Mouse (Mus musculus) kidney, adult 18-20 months (tissue): ENCODE results near the gene Gnl1.
A peak's percentile ranks its signal among the peaks of the same experiment; 100 is the strongest.
"Not testable (repeated sequence)": the region's sequence is repeated elsewhere in the genome, so short reads cannot be mapped to it uniquely, and the experiment has no call there.

Experiments used
- DNase-seq: peaks from one replicate; pipeline ENCODE4 v3.0.0; 2021

Gene Gnl1

DNA sequence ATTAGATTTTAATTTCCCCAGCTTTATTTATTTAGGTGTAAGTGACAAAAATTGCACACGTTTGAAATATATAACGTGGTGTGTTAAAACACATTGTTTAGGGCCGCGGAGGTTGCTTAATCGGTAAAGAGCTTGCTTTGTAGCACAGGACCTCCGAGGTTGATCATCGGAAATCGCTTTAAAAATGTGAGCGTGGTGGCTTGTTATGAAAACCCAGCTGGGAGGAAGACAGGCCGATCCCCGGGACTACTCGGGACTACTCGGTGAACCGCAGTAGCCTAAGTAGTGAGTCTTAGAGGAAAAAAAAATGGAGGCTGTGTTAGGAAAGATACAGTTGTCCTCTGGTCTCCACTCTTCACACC lies 15.2 kb downstream of the Gnl1 start:
- no peak for DNase-seq

GRCm38 (mm10) chr17:35996949-35997348 lies 17.3 kb downstream of the Gnl1 start:
- DNase-seq: peak; percentile 97

- DNase-seq: no peak
Measured at GRCm38 (mm10) chr17:35997713-35998510, 18.3 kb downstream of the Gnl1 start.

- DNase-seq: no peak
Measured at GRCm38 (mm10) chr17:35998545-35999305, 19.1 kb downstream of the Gnl1 start.

GRCm38 (mm10) chr17:35999356-35999755 lies 19.7 kb downstream of the Gnl1 start:
- no peak for DNase-seq

DNA sequence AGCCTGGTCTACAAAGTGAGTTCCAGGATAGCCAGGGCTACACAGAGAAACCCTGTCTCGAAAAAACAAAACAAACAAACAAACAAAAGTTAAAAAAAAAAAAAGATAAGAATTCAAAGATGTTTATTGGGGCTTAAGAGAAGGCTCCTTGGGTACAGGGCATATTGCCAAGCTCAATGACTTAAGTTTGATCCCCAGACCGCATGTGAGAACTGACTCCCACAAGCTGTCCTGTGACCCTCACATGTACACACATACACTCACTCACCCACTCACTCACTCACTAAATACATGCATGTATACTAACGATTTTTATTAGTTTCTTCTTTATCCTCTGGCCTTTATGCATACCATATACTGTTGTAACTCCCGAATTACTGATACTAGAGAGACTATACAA lies 20.7 kb downstream of the Gnl1 start:
- no peak for DNase-seq

- DNase-seq: no peak
Measured at GRCm38 (mm10) chr17:36001121-36001897, 21.7 kb downstream of the Gnl1 start.

- no peak for DNase-seq
Measured at GRCm38 (mm10) chr17:36001966-36002365, 22.3 kb downstream of the Gnl1 start.

GRCm38 (mm10) chr17:36003331-36003730 lies 23.7 kb downstream of the Gnl1 start:
- no peak for DNase-seq

GRCm38 (mm10) chr17:36004409-36004808 lies 24.8 kb downstream of the Gnl1 start:
- DNase-seq: not testable (repeated sequence)

DNA sequence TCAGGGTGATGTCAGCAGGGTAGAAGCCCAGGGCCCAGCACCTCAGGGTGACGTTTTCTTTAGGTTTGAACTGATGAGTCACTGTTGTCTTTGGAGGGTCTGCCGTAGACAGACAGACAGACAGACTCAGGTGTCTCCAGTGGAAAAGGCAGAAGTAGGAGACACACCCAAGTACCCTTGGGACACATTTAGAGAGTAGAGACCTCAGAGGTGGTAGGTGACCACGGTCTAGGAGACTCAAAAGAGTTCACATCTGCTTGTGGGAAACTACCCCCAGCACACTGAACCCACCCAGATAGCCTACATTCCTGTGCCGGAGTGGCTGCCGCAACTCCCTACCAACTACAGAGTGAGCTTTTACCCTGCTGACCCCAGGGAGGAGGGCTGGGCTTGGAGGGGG lies 35.3 kb downstream of the Gnl1 start:
- no peak for DNase-seq

GRCm38 (mm10) chr17:36017046-36017445 lies 37.4 kb downstream of the Gnl1 start:
- no peak for DNase-seq

DNA sequence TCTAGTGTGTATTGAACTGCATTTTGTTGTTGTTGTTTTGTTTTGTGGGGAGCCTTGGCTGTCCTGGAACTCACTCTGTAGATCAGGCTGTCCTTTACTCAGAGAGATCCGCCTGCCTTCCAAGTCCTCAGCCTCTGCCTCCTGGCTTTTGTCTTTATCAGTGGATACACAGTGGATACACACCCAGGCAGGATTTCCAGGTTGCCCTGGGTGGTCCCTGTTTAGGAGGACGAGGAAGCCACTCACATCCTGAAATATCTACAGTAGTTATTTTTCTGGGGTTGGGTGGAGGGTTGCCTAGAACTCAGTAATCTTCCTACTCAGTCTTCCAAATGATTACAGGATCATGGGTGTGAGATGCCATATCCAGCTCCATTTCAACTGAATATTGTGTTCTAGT lies 39.3 kb downstream of the Gnl1 start:
- no peak for DNase-seq

- DNase-seq: no peak
Measured at GRCm38 (mm10) chr17:36019519-36019918, 39.9 kb downstream of the Gnl1 start.

DNA sequence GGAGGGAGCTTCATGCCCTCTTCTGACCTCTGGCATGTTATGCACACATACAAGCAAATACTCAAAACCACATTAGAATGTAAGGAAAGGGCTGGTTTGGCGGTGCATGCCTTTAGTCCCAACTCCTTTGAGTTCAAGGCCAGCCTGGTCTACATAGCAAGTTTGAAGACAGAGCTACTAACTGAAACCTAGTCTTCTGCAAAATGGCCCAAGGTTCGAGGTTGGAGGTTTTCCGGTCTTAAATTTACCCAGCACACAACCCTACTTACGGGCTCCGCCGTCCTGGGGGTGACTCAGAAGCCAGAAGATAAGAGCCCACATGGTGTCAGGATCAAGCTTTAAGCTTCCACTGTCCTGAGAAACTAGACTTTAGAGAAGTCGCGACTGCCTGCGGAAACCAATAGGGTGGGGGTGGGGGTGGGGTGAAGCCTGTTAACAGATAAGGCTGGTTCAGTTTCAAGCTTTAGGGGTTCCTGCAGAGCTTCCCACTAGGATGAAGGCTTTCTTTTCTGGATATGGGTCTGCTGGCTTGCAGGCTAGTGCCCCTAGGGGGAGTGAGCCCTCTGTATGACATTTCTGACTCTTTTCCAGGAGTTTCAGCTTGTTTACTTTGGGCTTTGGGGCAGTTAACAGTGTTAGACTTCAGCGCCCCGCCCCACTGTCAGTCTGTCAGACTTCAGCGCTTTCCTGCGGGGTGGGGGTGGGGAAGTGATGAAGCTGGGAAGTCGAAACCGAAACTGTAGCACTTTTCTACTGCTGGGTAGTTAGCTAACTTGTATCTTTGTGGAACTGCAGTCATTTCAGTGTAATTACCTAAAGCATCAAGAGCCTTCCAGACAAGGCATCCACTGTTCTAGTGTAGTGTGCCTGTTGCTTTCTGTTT lies 40.8 kb downstream of the Gnl1 start, which contains the start of gene H2-T24:
Gene H2-T24 (minus strand): TSS at position 370 of the 883 bp plus-strand sequence.
- peak; percentile 83 for DNase-seq

- no peak for DNase-seq
Measured at GRCm38 (mm10) chr17:36021309-36021708, 41.7 kb downstream of the Gnl1 start.

- no peak for DNase-seq
Measured at GRCm38 (mm10) chr17:36022098-36022497, 42.4 kb downstream of the Gnl1 start.

DNA sequence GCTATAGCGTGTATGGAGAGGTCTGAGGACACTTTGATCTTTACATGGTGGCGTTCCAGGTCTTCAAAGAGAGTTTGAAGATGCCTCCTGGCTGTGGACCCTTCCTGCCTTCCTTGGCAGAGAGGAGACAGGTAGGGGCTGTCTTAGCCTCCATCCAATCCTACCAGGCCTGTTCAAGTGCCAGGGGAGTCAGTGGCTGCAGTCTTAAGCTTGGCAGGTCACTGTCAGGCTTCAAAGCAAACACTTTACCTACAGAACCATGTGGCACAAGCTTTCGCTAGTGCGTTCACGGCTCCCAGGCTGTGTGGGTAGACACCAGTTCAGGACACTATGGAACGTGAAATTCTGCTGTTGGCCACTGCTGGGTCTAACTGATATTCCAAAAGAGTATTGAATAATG lies 43.3 kb downstream of the Gnl1 start:
- no peak for DNase-seq

DNA sequence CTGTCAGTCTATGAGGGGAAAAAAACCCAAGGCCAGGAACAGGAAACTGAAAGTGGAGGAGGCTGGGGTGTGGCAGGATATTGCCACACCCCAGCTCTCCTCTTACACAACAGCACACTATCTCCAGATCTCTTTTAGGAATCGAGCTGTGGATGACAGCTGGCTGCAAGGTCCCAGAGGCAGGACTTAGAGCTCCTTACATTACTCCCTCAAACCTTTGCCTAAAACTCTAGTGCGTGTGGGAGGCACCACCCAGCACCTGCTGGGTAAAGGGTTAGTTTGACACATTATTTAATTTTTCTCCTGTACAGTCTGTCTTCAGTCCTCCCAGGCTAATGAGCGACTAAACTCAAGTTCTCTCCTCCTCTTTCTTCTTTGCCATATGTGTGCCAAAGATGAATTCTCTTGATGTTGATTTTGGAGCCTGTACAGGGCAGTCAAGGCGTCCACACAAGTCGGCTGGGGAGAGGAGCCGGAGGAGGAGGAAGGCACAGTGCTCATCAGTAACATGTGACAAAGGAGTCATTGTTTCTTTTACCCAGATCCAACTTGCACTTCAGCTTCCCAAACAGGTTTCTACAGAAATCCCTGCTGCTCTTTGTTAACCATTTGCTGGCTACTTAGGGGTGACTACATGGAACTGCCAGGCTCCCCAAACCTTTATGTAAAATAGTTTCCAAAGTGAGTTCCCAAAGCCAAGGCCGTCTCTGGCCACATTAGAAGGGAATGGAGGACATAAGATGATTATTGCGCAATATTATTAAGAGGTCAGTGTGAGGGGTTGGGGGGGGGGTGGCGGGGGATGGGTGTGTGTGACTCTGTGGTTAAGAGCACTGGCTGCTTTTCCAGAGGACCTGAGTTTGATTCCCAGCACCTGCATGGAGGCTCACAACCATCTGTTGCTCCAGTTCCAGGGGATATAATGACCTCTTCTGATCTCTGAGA lies 44.3 kb downstream of the Gnl1 start:
- DNase-seq: peak; percentile 42

DNA sequence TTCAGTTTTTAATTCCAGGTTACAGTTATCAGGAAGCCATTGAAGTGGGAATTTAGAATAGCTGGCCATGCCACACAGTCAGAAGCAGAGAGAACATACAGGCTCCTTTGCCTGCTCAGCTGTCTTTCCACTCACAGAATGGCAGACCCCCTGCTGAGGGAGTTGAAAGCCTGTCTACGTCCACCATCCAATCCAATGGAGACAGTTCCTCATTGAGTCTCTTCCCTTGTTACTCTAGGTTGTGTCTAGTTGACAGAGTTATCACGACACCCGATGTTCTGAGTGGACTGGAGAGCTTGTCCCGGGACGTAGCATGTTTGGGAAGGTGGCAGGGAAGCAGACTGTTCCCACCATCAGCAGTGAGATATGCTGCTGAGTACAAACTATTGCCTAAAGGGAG lies 45.5 kb downstream of the Gnl1 start:
- DNase-seq: no peak

GRCm38 (mm10) chr17:36025901-36026300 lies 46.2 kb downstream of the Gnl1 start:
- DNase-seq: no peak
